Mouse (Mus musculus): Measurements from ENCODE around the gene Ccdc134.

- TF ChIP-seq EP300 (optimal IDR thresholded peaks at IDR 0.05): no peak
- TF ChIP-seq CTCF (IDR thresholded peaks at IDR 0.05; ENCODE audit: low read depth): no peak
These were observed 41.6 kb upstream of the Ccdc134 start for GRCm38 (mm10) chr15:82086131-82086530.
